Mouse (Mus musculus) MEL (cell line): ENCODE measurements around the gene Pxk. TPM values are rescaled to one million over a fixed set of nuclear protein-coding genes. Genes with fewer than 3 reads are reported as not detected.

Experiments used
- DNase-seq: peaks from one replicate; pipeline ENCODE4 v3.0.0; 2011; ENCODE audit warnings: low read depth, low spot score
- H3K27ac ChIP-seq: 2 replicates; pipeline ENCODE4 v1.5.1; 2012; ENCODE audit warnings: low read depth, mild to moderate bottlenecking, control low read depth, low read length, moderate library complexity; ENCODE audit not compliant: control insufficient read depth
- H3K27me3 ChIP-seq, 2 experiments: fragments of 150-350 bp in 1 of 2; sonication (generic) in 1 of 2; 2 replicates each; pipeline ENCODE4 v1.6.1; 2012; ENCODE audit warnings: low read length in 2 of 2, mild to moderate bottlenecking in 2 of 2, improper control_type of control experiment in 1 of 2, moderate library complexity in 1 of 2; ENCODE audit not compliant: insufficient read depth in 2 of 2, control insufficient read depth in 1 of 2
- H3K36me3 ChIP-seq, 2 experiments: 2 replicates each; pipeline ENCODE4 v1.6.1; 2012 to 2014; ENCODE audit warnings: low read length in 2 of 2, improper control_type of control experiment in 1 of 2, inconsistent platforms in 1 of 2, mild to moderate bottlenecking in 1 of 2; ENCODE audit not compliant: insufficient read depth in 2 of 2, control insufficient read depth in 1 of 2
- H3K4me1 ChIP-seq, 2 experiments: fragments of 150-350 bp in 1 of 2; sonication (generic) in 1 of 2; 2 replicates each; pipeline ENCODE4 v1.6.1; 2012; ENCODE audit warnings: low read length in 2 of 2, improper control_type of control experiment in 1 of 2, mild to moderate bottlenecking in 1 of 2; ENCODE audit not compliant: insufficient read depth in 2 of 2, control insufficient read depth in 1 of 2
- H3K4me3 ChIP-seq, 2 experiments: fragments of 150-350 bp in 1 of 2; sonication (generic) in 1 of 2; 2 replicates each; pipeline ENCODE4 v1.5.1; 2012; ENCODE audit warnings: low read depth in 2 of 2, low read length in 2 of 2, mild to moderate bottlenecking in 2 of 2, moderate library complexity in 2 of 2, control low read depth in 1 of 2, improper control_type of control experiment in 1 of 2; ENCODE audit not compliant: control insufficient read depth in 1 of 2, insufficient read depth in 1 of 2
- H3K79me2 ChIP-seq: 2 replicates; pipeline ENCODE4 v1.6.1; 2012; ENCODE audit warnings: mild to moderate bottlenecking, low read length, moderate library complexity; ENCODE audit not compliant: control insufficient read depth, poor library complexity, insufficient read depth
- H3K9ac ChIP-seq: 2 replicates; pipeline ENCODE4 v1.6.1; 2012; ENCODE audit warnings: low read depth, mild to moderate bottlenecking, control low read depth, low read length, moderate library complexity; ENCODE audit not compliant: control insufficient read depth, poor library complexity, severe bottlenecking
- H3K9me3 ChIP-seq: fragments of 150-350 bp; sonication (generic); replicated peaks from 2 replicates; pipeline ENCODE4 v1.6.1; 2012; ENCODE audit warnings: mild to moderate bottlenecking, low read length, improper control_type of control experiment, moderate library complexity; ENCODE audit not compliant: insufficient read depth
- BHLHE40 ChIP-seq: IDR thresholded peaks from 2 replicates; pipeline ENCODE4 v1.6.1; 2012; ENCODE audit warnings: low read depth, mild to moderate bottlenecking, inconsistent platforms, low read length, improper control_type of control experiment, borderline replicate concordance
- CHD2 ChIP-seq: IDR thresholded peaks from 2 replicates; pipeline ENCODE4 v1.6.1; 2011; ENCODE audit warnings: low read length, improper control_type of control experiment
- CTCF ChIP-seq, 3 experiments: IDR thresholded peaks in 2 of 3; conservative IDR thresholded peaks in 1 of 3; 2 replicates each; pipeline ENCODE4 v1.5.1; 2011 to 2012; ENCODE audit warnings: low read length in 3 of 3, low read depth in 2 of 3, mild to moderate bottlenecking in 2 of 3, improper control_type of control experiment in 1 of 3, inconsistent platforms in 1 of 3, mixed read lengths in 1 of 3, moderate library complexity in 1 of 3; ENCODE audit not compliant: control insufficient read depth in 1 of 3, insufficient read depth in 1 of 3, poor library complexity in 1 of 3, severe bottlenecking in 1 of 3
- EP300 ChIP-seq, 2 experiments: IDR thresholded peaks; 2 replicates each; pipeline ENCODE4 v1.6.1; 2011; ENCODE audit warnings: improper control_type of control experiment in 2 of 2, low read length in 2 of 2, low read depth in 1 of 2, mild to moderate bottlenecking in 1 of 2
- ETS1 ChIP-seq: IDR thresholded peaks from 2 replicates; pipeline ENCODE4 v1.6.1; 2012; ENCODE audit warnings: low read depth, mild to moderate bottlenecking, inconsistent platforms, low read length, improper control_type of control experiment, moderate library complexity
- JUND ChIP-seq: IDR thresholded peaks from 2 replicates; pipeline ENCODE4 v1.6.1; 2011; ENCODE audit warnings: low read depth, mild to moderate bottlenecking, improper control_type of control experiment, low read length
- KAT2A ChIP-seq: conservative IDR thresholded peaks from 2 replicates; pipeline ENCODE4 v1.6.1; 2012; ENCODE audit warnings: low read depth, low read length, improper control_type of control experiment, inconsistent platforms
- MAFK ChIP-seq: IDR thresholded peaks from 2 replicates; pipeline ENCODE4 v1.6.1; 2011; ENCODE audit warnings: low read depth, mild to moderate bottlenecking, low read length, improper control_type of control experiment, borderline replicate concordance
- MEF2A ChIP-seq: IDR thresholded peaks from 2 replicates; pipeline ENCODE4 v1.6.1; 2014; ENCODE audit warnings: low read depth, mild to moderate bottlenecking, inconsistent platforms, low read length, improper control_type of control experiment; ENCODE audit not compliant: poor library complexity, insufficient replicate concordance, severe bottlenecking; ENCODE audit errors: extremely low read depth
- MXI1 ChIP-seq: IDR thresholded peaks from 2 replicates; pipeline ENCODE4 v1.6.1; 2011; ENCODE audit warnings: mild to moderate bottlenecking, low read depth, low read length, improper control_type of control experiment
- MYC ChIP-seq: IDR thresholded peaks from 2 replicates; pipeline ENCODE4 v1.6.1; 2011; ENCODE audit warnings: low read depth, mild to moderate bottlenecking, low read length, improper control_type of control experiment, moderate library complexity
- NELFE ChIP-seq: IDR thresholded peaks from 2 replicates; pipeline ENCODE4 v1.6.1; 2011; ENCODE audit warnings: low read depth, low read length, improper control_type of control experiment
- POLR2AphosphoS5 ChIP-seq: IDR thresholded peaks from 2 replicates; pipeline ENCODE4 v1.6.1; 2012; ENCODE audit warnings: low read depth, borderline replicate concordance, mild to moderate bottlenecking, inconsistent platforms, low read length, moderate library complexity, mixed read lengths
- RAD21 ChIP-seq: IDR thresholded peaks from 2 replicates; pipeline ENCODE4 v1.6.1; 2011; ENCODE audit warnings: mild to moderate bottlenecking, low read depth, low read length, improper control_type of control experiment
- RCOR1 ChIP-seq: IDR thresholded peaks from 2 replicates; pipeline ENCODE4 v1.6.1; 2012; ENCODE audit warnings: low read depth, mild to moderate bottlenecking, inconsistent platforms, low read length, improper control_type of control experiment
- TBP ChIP-seq: IDR thresholded peaks from 2 replicates; pipeline ENCODE4 v1.8.0; 2011; ENCODE audit warnings: low read depth, low read length, improper control_type of control experiment
- TCF12 ChIP-seq: IDR thresholded peaks from 2 replicates; pipeline ENCODE4 v1.6.1; 2014; ENCODE audit warnings: low read depth, mild to moderate bottlenecking, inconsistent platforms, low read length, improper control_type of control experiment, moderate library complexity
- UBTF ChIP-seq: IDR thresholded peaks from 2 replicates; pipeline ENCODE4 v1.6.1; 2012; ENCODE audit warnings: low read depth, mild to moderate bottlenecking, inconsistent platforms, low read length, improper control_type of control experiment, moderate library complexity, borderline replicate concordance; ENCODE audit not compliant: insufficient read depth
- USF2 ChIP-seq, 2 experiments: IDR thresholded peaks; 2 replicates each; pipeline ENCODE4 v1.6.1; 2011 to 2012; ENCODE audit warnings: improper control_type of control experiment in 2 of 2, low read length in 2 of 2, borderline replicate concordance in 1 of 2, inconsistent platforms in 1 of 2, low read depth in 1 of 2, mild to moderate bottlenecking in 1 of 2; ENCODE audit not compliant: insufficient read depth in 1 of 2
- ZMIZ1 ChIP-seq: IDR thresholded peaks from 2 replicates; pipeline ENCODE4 v1.6.1; 2012; ENCODE audit warnings: low read depth, mild to moderate bottlenecking, inconsistent platforms, low read length, improper control_type of control experiment, moderate library complexity
- polyA plus RNA-seq, 2 experiments: library from polyadenylated mRNA; stranded (reverse) in 1 of 2; unstranded in 1 of 2; fragments of >175 nt in 1 of 2; fragments of >200 nt in 1 of 2; gene quantifications; 2 replicates each; pipeline versions ENCODE4 v1.2.1 to v1.2.4; 2012; ENCODE audit warnings: low replicate concordance in 2 of 2, low read depth in 1 of 2; ENCODE audit not compliant: insufficient read length in 2 of 2, insufficient read depth in 1 of 2, missing spikeins in 1 of 2
- total RNA-seq: library from RNA; depleted of rRNA; stranded (reverse); fragments of 300-350 nt; gene quantifications from 2 replicates; pipeline ENCODE4 v1.2.3, GENCODE M21; 2012

The Pxk gene
- total and polyA plus RNA-seq, 3 experiments: 5.9 to 12.9 TPM; not detected in 1

DNA sequence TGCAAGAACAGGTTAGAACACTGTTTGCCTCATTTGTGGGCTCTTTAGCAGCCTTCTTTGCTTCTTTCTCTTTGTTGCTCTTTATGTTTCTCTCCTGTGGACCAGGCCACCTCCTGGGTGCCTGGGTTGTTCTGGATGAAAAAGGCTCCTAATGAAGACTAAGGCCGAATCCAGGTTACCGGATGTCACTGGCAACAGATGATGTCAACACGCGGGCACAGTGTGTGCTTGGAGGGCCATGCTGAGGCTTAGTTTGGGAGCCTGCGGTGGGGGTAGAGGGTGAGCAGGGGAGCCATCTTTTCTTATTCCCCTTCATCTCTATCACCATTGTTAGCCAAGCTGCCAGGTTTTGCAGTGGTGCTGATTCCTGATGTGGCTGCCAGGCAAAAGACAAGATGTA lies 109.5 kb downstream of the Pxk start:
- H3K4me1 ChIP-seq: no peaks in the 10 kb centered on the region
- no peak overlapping the region for H3K27ac ChIP-seq
- H3K9me3 ChIP-seq: no peaks in the 10 kb centered on the region
- no peak overlapping the region for H3K4me3 ChIP-seq
- TF ChIP-seq NELFE (no peak), USF2 (IDR thresholded peaks at IDR 0.05; ENCODE audit: borderline replicate concordance in 1 of 2, insufficient read depth in 1 of 2, low read depth in 1 of 2, low read length in 2 of 2) (no peak)
- no peak for DNase-seq
- H3K9ac ChIP-seq: no peak overlapping the region
- no peaks in the 10 kb centered on the region for H3K36me3 ChIP-seq
- no peaks in the 10 kb centered on the region for H3K79me2 ChIP-seq
- peaks cover 6 to 9% of the 10 kb centered on the region in 2 experiments for H3K27me3 ChIP-seq

DNA sequence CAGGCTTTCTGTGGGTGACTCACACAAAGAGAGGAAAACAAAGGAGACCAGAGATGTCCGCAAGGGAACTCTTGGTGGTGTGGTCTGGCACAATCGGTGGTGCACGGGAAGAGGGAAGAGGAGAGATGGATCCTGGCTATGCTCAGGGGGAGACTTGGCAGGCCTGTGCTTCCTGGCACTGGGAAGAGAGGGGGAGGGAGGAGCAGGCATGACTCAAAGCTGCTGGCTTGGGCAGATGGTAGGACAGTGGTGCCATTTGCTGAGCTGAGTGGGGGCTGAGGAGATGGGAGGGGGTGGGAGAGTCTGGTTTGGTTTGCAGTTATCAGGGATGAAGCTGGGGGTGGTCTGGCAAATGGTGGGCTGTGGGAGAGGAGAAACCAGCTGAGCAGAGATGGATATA lies 110.9 kb downstream of the Pxk start:
- TF ChIP-seq KAT2A (no peak), POLR2AphosphoS5 (no peak), RAD21 (no peak), RCOR1 (no peak), MYC (no peak), EP300 (IDR thresholded peaks at IDR 0.05; ENCODE audit: low read depth in 1 of 2, low read length in 2 of 2) (no peak), ETS1 (no peak), TBP (no peak), BHLHE40 (no peak), CHD2 (no peak), JUND (no peak), MEF2A (no peak)
- H3K36me3 ChIP-seq: no peaks in the 10 kb centered on the region
- H3K4me3 ChIP-seq: no peak overlapping the region
- no peak for DNase-seq
- H3K4me1 ChIP-seq: no peaks in the 10 kb centered on the region
- peaks cover 5 to 6% of the 10 kb centered on the region in 2 experiments for H3K27me3 ChIP-seq
- no peak overlapping the region for H3K9ac ChIP-seq
- no peaks in the 10 kb centered on the region for H3K9me3 ChIP-seq
- no peak overlapping the region for H3K27ac ChIP-seq
- no peaks in the 10 kb centered on the region for H3K79me2 ChIP-seq

DNA sequence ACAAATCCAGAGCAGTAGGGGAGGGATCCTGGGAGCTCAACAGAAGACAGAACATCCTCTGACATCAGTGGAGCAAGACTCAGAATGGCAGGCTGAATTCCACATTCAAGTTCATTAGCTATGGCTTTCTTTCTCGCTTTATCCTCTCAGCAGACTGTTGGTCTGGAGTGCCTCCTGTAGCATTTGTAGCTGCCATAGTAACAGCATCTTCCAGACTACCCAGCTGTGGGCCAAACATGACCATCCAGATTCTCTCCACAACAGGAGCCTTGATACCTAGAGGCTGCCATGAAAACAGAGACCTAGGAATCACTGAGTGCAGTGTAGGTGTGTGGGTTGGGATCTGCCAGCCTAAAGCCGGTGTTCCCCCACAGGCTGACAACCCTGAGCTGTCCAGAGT lies 111.9 kb downstream of the Pxk start:
- H3K4me3 ChIP-seq: no peak overlapping the region
- no peaks in the 10 kb centered on the region for H3K36me3 ChIP-seq
- H3K27me3 ChIP-seq: peaks cover under 1 to 5% of the 10 kb centered on the region in 2 experiments
- no peak for DNase-seq
- H3K9me3 ChIP-seq: no peaks in the 10 kb centered on the region
- no peak for TF ChIP-seq MXI1
- no peak for TF ChIP-seq CTCF (IDR thresholded peaks at IDR 0.05 in 2 of 3, conservative IDR thresholded peaks at IDR 0.05 in 1 of 3; ENCODE audit: control insufficient read depth in 1 of 3, insufficient read depth in 1 of 3, low read depth in 2 of 3, low read length in 3 of 3, poor library complexity in 1 of 3, severe bottlenecking in 1 of 3)
- TF ChIP-seq MAFK: no peak
- TF ChIP-seq ZMIZ1: no peak
- TF ChIP-seq NELFE: no peak
- TF ChIP-seq ETS1: no peak
- TF ChIP-seq POLR2AphosphoS5: no peak
- no peak for TF ChIP-seq UBTF
- TF ChIP-seq TCF12: no peak
- TF ChIP-seq RCOR1: no peak
- TF ChIP-seq EP300 (IDR thresholded peaks at IDR 0.05; ENCODE audit: low read depth in 1 of 2, low read length in 2 of 2): no peak
- no peaks in the 10 kb centered on the region for H3K4me1 ChIP-seq
- H3K27ac ChIP-seq: no peak overlapping the region
- H3K79me2 ChIP-seq: peaks cover 8% of the 10 kb centered on the region
- no peak overlapping the region for H3K9ac ChIP-seq
